Mouse (Mus musculus): Measurements from ENCODE around the gene Vtn. TPM values are rescaled to one million over a fixed set of nuclear protein-coding genes. Genes with fewer than 3 reads are reported as not detected.

Gene Vtn
- polyA plus RNA-seq, 1 experiment from 2014 or later: 2.3 TPM

DNA sequence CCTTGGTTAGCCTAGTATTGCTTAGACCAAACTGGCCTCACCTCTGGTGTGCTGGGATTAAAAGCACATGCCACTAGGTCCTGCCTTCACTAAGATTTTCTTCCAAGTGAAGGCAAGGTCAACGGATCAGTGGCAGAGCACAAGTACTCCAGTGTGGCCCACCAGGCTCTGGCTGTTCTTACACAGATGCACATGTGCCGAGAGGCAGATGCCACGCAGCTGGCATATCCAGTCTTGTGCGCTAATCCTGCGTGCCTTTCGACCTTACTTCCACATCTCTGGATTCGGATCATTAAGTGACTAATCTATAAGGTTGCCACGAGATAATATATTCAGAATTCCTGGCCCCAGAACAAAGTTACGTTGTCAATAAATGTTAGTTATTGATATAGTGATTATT, 33.8 kb upstream of the Vtn start:
- Histone ChIP-seq H3K4me1 (ENCODE audit: control insufficient read depth, insufficient read depth, low read length) (peaks cover 10% of the 10 kb centered on the region), H3K4me3 (ENCODE audit: low read length) (peak overlapping the region; percentile 84), H3K9ac (ENCODE audit: low read length) (peak overlapping the region; percentile 88), H3K36me3 (ENCODE audit: control insufficient read depth, insufficient read depth) (no peaks in the 10 kb centered on the region), H3K4me2 (ENCODE audit: low read depth, low read length) (peak overlapping the region; percentile 97), H3K27me3 (ENCODE audit: control insufficient read depth, insufficient read depth, low read length) (no peaks in the 10 kb centered on the region), H3K9me3 (replicated peaks; ENCODE audit: control insufficient read depth, low read length) (no peaks in the 10 kb centered on the region), H3K27ac (ENCODE audit: low read length) (peak overlapping the region; percentile 93; the same call in 1 of the 2 replicates)
- ATAC-seq (replicated peaks; ENCODE audit: extremely low read depth, insufficient read depth, low FRiP score): no peak
- 45% methylated on average over 9 of the region's 9 CpGs for WGBS

DNA sequence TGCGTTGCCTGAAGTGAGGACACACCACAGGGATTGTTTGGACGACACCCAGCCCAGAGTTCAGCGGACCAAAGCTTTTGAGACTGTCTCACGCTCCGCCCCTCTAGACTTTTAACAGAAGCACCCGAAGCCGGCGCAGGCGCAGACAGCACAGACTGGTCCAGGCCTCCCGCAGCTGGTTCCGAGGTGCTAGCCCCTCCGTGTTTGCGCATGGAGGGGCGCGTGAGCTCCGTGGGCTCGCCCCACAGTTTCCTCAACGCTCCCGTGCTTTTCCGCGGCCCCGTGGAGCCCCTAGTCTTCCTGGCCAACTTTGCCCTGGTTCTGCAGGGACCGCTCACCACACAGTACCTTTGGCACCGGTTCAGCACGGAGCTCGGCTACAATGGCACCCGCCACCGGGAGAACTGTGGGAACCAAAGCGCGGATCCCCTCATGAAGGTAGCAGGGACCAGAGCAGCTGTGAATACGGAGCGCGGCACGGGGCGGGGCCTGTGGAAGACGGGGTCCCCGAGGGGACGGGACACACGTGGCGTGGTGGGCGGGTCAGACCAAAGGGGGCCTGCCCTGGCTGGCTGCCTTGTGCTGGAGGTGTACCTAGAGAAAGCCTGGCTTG, 33.2 kb upstream of the Vtn start, which contains the start of gene Slc46a1:
TSS of gene Slc46a1 (plus strand) at position 130 of the 613 bp plus-strand sequence.
- peak within 1 kb of the TSS; percentile 84 for H3K4me3 ChIP-seq (ENCODE audit: low read length)
- H3K9ac ChIP-seq (ENCODE audit: low read length): peak within 1 kb of the TSS; percentile 88
- H3K27ac ChIP-seq (ENCODE audit: low read length): peak within 1 kb of the TSS; percentile 93
- no peaks in the 10 kb centered on the region for H3K9me3 ChIP-seq (replicated peaks; ENCODE audit: control insufficient read depth, low read length)
- WGBS: under 1% methylated on average over 41 of the region's 41 CpGs
- no peaks in the 10 kb centered on the region for H3K36me3 ChIP-seq (ENCODE audit: control insufficient read depth, insufficient read depth)
- H3K4me2 ChIP-seq (ENCODE audit: low read depth, low read length): peak within 1 kb of the TSS; percentile 97
- H3K27me3 ChIP-seq (ENCODE audit: control insufficient read depth, insufficient read depth, low read length): no peaks in the 10 kb centered on the region
- peak; percentile 95 for ATAC-seq (replicated peaks; ENCODE audit: extremely low read depth, insufficient read depth, low FRiP score)
- peaks cover 10% of the 10 kb centered on the region for H3K4me1 ChIP-seq (ENCODE audit: control insufficient read depth, insufficient read depth, low read length)

GRCm38 (mm10) chr11:78466242-78466912, 32.5 kb upstream of the Vtn start:
- WGBS: 73% methylated on average over 23 of the region's 23 CpGs
- ATAC-seq (replicated peaks; ENCODE audit: extremely low read depth, insufficient read depth, low FRiP score): no peak
- Histone ChIP-seq H3K9me3 (replicated peaks; ENCODE audit: control insufficient read depth, low read length) (no peaks in the 10 kb centered on the region), H3K4me2 (ENCODE audit: low read depth, low read length) (peak overlapping the region; percentile 97), H3K27me3 (ENCODE audit: control insufficient read depth, insufficient read depth, low read length) (no peaks in the 10 kb centered on the region), H3K9ac (ENCODE audit: low read length) (peak overlapping the region; percentile 88), H3K27ac (ENCODE audit: low read length) (peak overlapping the region; percentile 93), H3K4me3 (ENCODE audit: low read length) (peak overlapping the region; percentile 84), H3K36me3 (ENCODE audit: control insufficient read depth, insufficient read depth) (no peaks in the 10 kb centered on the region), H3K4me1 (ENCODE audit: control insufficient read depth, insufficient read depth, low read length) (peaks cover 10% of the 10 kb centered on the region)

DNA sequence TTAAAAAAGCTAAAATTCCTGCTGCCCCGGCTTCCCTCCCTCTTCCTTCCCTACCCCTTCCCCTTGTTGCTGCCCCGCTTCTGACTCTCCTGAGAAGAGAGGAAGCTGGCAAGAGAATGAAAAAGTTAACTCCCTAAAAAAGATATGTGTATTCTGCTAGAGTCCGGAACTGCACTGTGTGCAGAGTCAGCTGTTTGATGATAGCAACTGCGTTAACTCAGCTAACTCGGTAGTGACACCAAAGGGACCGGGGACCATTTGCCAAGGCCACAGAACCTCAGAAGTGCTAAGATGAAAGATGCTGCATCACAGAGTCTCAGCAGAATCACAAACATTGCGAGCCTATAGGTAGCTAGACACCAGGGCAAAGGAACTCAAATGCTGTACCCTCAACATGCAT, 31.4 kb upstream of the Vtn start:
- no peak overlapping the region for H3K4me3 ChIP-seq (ENCODE audit: low read length)
- no peak for ATAC-seq (replicated peaks; ENCODE audit: extremely low read depth, insufficient read depth, low FRiP score)
- no peak overlapping the region for H3K27ac ChIP-seq (ENCODE audit: low read length)
- no peak overlapping the region for H3K9ac ChIP-seq (ENCODE audit: low read length)
- peaks cover 10% of the 10 kb centered on the region for H3K4me1 ChIP-seq (ENCODE audit: control insufficient read depth, insufficient read depth, low read length)
- no peaks in the 10 kb centered on the region for H3K9me3 ChIP-seq (replicated peaks; ENCODE audit: control insufficient read depth, low read length)
- 67% methylated on average over 7 of the region's 7 CpGs for whole genome bisulfite sequencing
- H3K36me3 ChIP-seq (ENCODE audit: control insufficient read depth, insufficient read depth): no peaks in the 10 kb centered on the region
- no peaks in the 10 kb centered on the region for H3K27me3 ChIP-seq (ENCODE audit: control insufficient read depth, insufficient read depth, low read length)
- no peak overlapping the region for H3K4me2 ChIP-seq (ENCODE audit: low read depth, low read length)

- H3K27me3 ChIP-seq (ENCODE audit: control insufficient read depth, insufficient read depth, low read length): no peaks in the 10 kb centered on the region
- no peak overlapping the region for H3K4me3 ChIP-seq (ENCODE audit: low read length)
- H3K36me3 ChIP-seq (ENCODE audit: control insufficient read depth, insufficient read depth): no peaks in the 10 kb centered on the region
- H3K9me3 ChIP-seq (replicated peaks; ENCODE audit: control insufficient read depth, low read length): no peaks in the 10 kb centered on the region
- ATAC-seq (replicated peaks; ENCODE audit: extremely low read depth, insufficient read depth, low FRiP score): no peak
- peaks cover 10% of the 10 kb centered on the region for H3K4me1 ChIP-seq (ENCODE audit: control insufficient read depth, insufficient read depth, low read length)
- 45% methylated on average over 3 of the region's 3 CpGs for WGBS
- no peak overlapping the region for H3K4me2 ChIP-seq (ENCODE audit: low read depth, low read length)
- no peak overlapping the region for H3K9ac ChIP-seq (ENCODE audit: low read length)
- H3K27ac ChIP-seq (ENCODE audit: low read length): no peak overlapping the region
Observed at GRCm38 (mm10) chr11:78467932-78468331, 31.0 kb upstream of the Vtn start.

GRCm38 (mm10) chr11:78471326-78472103, 27.4 kb upstream of the Vtn start:
- no peaks in the 10 kb centered on the region for H3K9me3 ChIP-seq (replicated peaks; ENCODE audit: control insufficient read depth, low read length)
- WGBS: 81% methylated on average over 10 of the region's 10 CpGs
- H3K4me3 ChIP-seq (ENCODE audit: low read length): no peak overlapping the region
- no peak overlapping the region for H3K9ac ChIP-seq (ENCODE audit: low read length)
- no peaks in the 10 kb centered on the region; the same call in 1 of the 2 replicates for H3K4me1 ChIP-seq (ENCODE audit: control insufficient read depth, insufficient read depth, low read length)
- H3K27ac ChIP-seq (ENCODE audit: low read length): no peak overlapping the region
- no peaks in the 10 kb centered on the region for H3K36me3 ChIP-seq (ENCODE audit: control insufficient read depth, insufficient read depth)
- no peaks in the 10 kb centered on the region for H3K27me3 ChIP-seq (ENCODE audit: control insufficient read depth, insufficient read depth, low read length)
- H3K4me2 ChIP-seq (ENCODE audit: low read depth, low read length): no peak overlapping the region
- ATAC-seq (replicated peaks; ENCODE audit: extremely low read depth, insufficient read depth, low FRiP score): no peak

- no peak overlapping the region for H3K27ac ChIP-seq (ENCODE audit: low read length)
- H3K9ac ChIP-seq (ENCODE audit: low read length): no peak overlapping the region
- H3K27me3 ChIP-seq (ENCODE audit: control insufficient read depth, insufficient read depth, low read length): no peaks in the 10 kb centered on the region
- H3K9me3 ChIP-seq (replicated peaks; ENCODE audit: control insufficient read depth, low read length): no peaks in the 10 kb centered on the region
- no peak overlapping the region for H3K4me2 ChIP-seq (ENCODE audit: low read depth, low read length)
- H3K4me3 ChIP-seq (ENCODE audit: low read length): no peak overlapping the region
- no peaks in the 10 kb centered on the region for H3K4me1 ChIP-seq (ENCODE audit: control insufficient read depth, insufficient read depth, low read length)
- no peaks in the 10 kb centered on the region for H3K36me3 ChIP-seq (ENCODE audit: control insufficient read depth, insufficient read depth)
- WGBS: 80% methylated on average over 3 of the region's 3 CpGs
- ATAC-seq (replicated peaks; ENCODE audit: extremely low read depth, insufficient read depth, low FRiP score): no peak
Observed at GRCm38 (mm10) chr11:78475289-78475688, 23.6 kb upstream of the Vtn start.

DNA sequence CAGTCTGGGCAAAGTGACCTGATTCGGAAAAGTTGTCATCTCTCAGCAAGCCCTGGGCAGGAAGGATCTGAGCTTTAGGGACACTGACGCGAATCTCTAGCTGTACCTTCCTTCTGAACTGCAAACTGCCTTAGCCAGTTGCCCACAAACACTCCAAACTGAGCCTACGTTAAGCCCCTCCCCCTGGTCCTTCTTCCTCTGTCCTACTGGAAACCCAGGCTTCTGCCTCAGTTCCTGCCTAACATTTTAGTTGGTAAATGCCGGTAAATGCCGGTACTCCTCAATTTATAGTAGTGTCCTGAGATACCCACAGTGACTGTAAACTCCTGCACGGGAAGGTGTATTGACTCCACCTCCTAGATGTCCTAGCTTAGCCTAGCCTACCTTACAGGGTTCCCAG, 15.3 kb upstream of the Vtn start:
- no peak overlapping the region for H3K4me2 ChIP-seq (ENCODE audit: low read depth, low read length)
- H3K27me3 ChIP-seq (ENCODE audit: control insufficient read depth, insufficient read depth, low read length): peaks cover 45% of the 10 kb centered on the region
- WGBS: 43% methylated on average over 7 of the region's 7 CpGs
- H3K4me3 ChIP-seq (ENCODE audit: low read length): no peak overlapping the region
- no peaks in the 10 kb centered on the region for H3K4me1 ChIP-seq (ENCODE audit: control insufficient read depth, insufficient read depth, low read length)
- no peak for ATAC-seq (replicated peaks; ENCODE audit: extremely low read depth, insufficient read depth, low FRiP score)
- H3K9ac ChIP-seq (ENCODE audit: low read length): no peak overlapping the region
- no peaks in the 10 kb centered on the region for H3K36me3 ChIP-seq (ENCODE audit: control insufficient read depth, insufficient read depth)
- no peak overlapping the region for H3K27ac ChIP-seq (ENCODE audit: low read length)
- H3K9me3 ChIP-seq (replicated peaks; ENCODE audit: control insufficient read depth, low read length): no peaks in the 10 kb centered on the region

GRCm38 (mm10) chr11:78488168-78488567, 10.7 kb upstream of the Vtn start:
- H3K27ac ChIP-seq (ENCODE audit: low read length): no peak overlapping the region
- peaks cover 3% of the 10 kb centered on the region for H3K4me1 ChIP-seq (ENCODE audit: control insufficient read depth, insufficient read depth, low read length)
- 3% methylated on average over 8 of the region's 8 CpGs for WGBS
- H3K4me2 ChIP-seq (ENCODE audit: low read depth, low read length): no peak overlapping the region
- H3K9ac ChIP-seq (ENCODE audit: low read length): no peak overlapping the region
- ATAC-seq (replicated peaks; ENCODE audit: extremely low read depth, insufficient read depth, low FRiP score): no peak
- peaks cover 74% of the 10 kb centered on the region for H3K27me3 ChIP-seq (ENCODE audit: control insufficient read depth, insufficient read depth, low read length)
- H3K36me3 ChIP-seq (ENCODE audit: control insufficient read depth, insufficient read depth): no peaks in the 10 kb centered on the region
- no peak overlapping the region for H3K4me3 ChIP-seq (ENCODE audit: low read length)
- H3K9me3 ChIP-seq (replicated peaks; ENCODE audit: control insufficient read depth, low read length): no peaks in the 10 kb centered on the region
